Mouse (Mus musculus): ENCODE measurements around the gene Ptdss2.

DNA sequence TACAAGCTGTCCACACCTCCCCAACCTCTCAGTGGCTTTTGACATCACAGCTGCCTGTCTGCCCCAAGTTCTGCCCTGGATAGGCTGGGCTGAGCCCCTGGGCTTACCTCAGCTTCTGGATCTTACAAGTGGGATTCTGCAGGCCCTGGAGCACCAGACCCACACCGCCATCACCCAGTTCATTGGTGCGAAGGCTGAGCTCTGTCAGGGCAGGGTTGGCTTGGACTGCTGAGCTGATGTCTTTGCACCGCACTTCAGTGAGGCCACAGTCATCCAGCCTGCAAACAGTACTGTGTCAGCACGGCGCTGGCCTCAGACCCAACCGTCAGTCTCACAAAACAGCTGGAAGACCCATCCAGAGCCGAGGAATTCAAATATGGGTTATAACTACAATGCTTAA, 42.2 kb downstream of the Ptdss2 start:
- TF ChIP-seq CTCF (IDR thresholded peaks at IDR 0.05; ENCODE audit: control insufficient read depth, insufficient read depth, low read length) (no peak), POLR2A (IDR thresholded peaks at IDR 0.05; ENCODE audit: borderline replicate concordance, control insufficient read depth, low read depth, low read length) (no peak)
